Mouse (Mus musculus) bone marrow, adult 2 months (tissue): ENCODE results near the gene Atf7. TPM values are rescaled to one million over a fixed set of nuclear protein-coding genes. Genes with fewer than 3 reads are reported as not detected.
"Not testable (repeated sequence)": the region's sequence is repeated elsewhere in the genome, so short reads cannot be mapped to it uniquely, and the experiment has no call there.

ENCODE experiments used
- H3K27ac ChIP-seq: fragments of 200-500 bp; 2 replicates; pipeline ENCODE4 v1.5.1; 2012; ENCODE audit warnings: low read depth, mild to moderate bottlenecking, control low read depth, inconsistent platforms, low read length; ENCODE audit not compliant: control insufficient read depth, poor library complexity, insufficient read depth
- H3K4me1 ChIP-seq: fragments of 200-500 bp; 2 replicates; pipeline ENCODE4 v1.6.1; 2011; ENCODE audit warnings: low read length; ENCODE audit not compliant: control insufficient read depth, insufficient read depth
- H3K4me3 ChIP-seq: fragments of 200-500 bp; replicated peaks from 2 replicates; pipeline ENCODE3; 2011; ENCODE audit warnings: mild to moderate bottlenecking, low read depth, low read length, control low read depth; ENCODE audit not compliant: control insufficient read depth
- CTCF ChIP-seq: fragments of 200-500 bp; IDR thresholded peaks from 2 replicates; pipeline ENCODE4 v1.5.1; 2011; ENCODE audit warnings: low read length, control low read depth; ENCODE audit not compliant: control insufficient read depth, insufficient read depth
- POLR2A ChIP-seq: fragments of 200-500 bp; IDR thresholded peaks from 2 replicates; pipeline ENCODE4 v1.6.1; 2011; ENCODE audit warnings: low read depth, mild to moderate bottlenecking, control low read depth, low read length, borderline replicate concordance; ENCODE audit not compliant: control insufficient read depth
- WGBS: fragments of 180-500 bp; shearing (Covaris S2); methylation state at CpG from one replicate; pipeline ENCODE4 v1.1.7; 2018; 5-methylcytosine and 5-hydroxymethylcytosine counted together
- polyA plus RNA-seq: library from polyadenylated mRNA; stranded (reverse); fragments of >200 nt; gene quantifications from 2 replicates; pipeline ENCODE4 v1.2.4, GENCODE M21; 2011; ENCODE audit warnings: low replicate concordance; ENCODE audit not compliant: missing spikeins, insufficient read depth, insufficient read length

The Atf7 gene
- polyA plus RNA-seq, 1 experiment, result 45.2 TPM

DNA sequence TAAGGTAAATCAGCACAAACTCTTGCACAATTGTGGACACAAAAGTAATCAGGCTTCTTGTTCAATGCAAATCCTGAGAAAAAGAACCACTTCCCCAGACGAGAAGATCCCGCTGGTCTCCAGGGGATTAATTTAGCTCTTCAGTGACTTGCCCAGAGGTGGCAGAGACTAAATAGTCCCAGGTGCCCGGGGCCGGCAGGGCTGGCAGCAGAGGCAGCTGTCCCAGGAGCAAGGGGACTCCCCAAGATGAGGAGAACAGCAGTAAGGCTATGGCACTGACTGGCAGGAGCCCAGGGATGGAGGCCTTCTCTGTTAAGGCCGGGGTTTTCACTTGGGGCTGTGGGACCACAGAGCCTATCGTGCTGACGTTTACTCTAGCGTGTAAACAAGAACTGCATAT lies 38.6 kb upstream of the Atf7 start:
- 86% methylated on average over 8 of the region's 8 CpGs for WGBS
- Histone ChIP-seq H3K4me1 (no peaks in the 10 kb centered on the region), H3K4me3 (no peak overlapping the region), H3K27ac (no peak overlapping the region)
- no peak for TF ChIP-seq POLR2A
- no peak for TF ChIP-seq CTCF

DNA sequence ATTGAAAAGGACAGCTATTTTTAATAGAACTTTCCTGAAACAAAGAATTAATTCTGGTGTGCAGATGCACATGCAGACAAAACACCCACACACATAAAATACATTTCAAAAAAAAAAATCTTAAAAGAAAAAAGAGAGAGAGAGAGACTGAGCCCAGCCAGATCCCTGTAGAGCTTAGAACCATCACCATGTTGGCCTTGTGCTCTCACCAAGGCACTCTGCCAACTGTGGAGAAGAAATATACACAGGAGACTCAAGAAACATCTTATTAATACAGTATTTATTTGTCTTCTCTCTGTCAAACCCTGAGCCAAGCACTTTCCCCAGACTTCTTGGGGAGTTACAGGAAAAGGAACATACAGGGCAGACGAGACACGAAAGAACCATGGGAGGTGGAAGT lies 37.3 kb upstream of the Atf7 start:
- not testable (repeated sequence) for H3K4me1 ChIP-seq, H3K4me3 ChIP-seq, H3K27ac ChIP-seq
- 58% methylated on average over 2 of the region's 2 CpGs for WGBS

GRCm38 (mm10) chr15:102657926-102658381 lies 32.7 kb upstream of the Atf7 start:
- Histone ChIP-seq H3K27ac (no peak overlapping the region), H3K4me1 (no peaks in the 10 kb centered on the region), H3K4me3 (no peak overlapping the region)
- 82% methylated on average over 3 of the region's 3 CpGs for WGBS
- no peak for TF ChIP-seq POLR2A
- no peak for TF ChIP-seq CTCF

GRCm38 (mm10) chr15:102656658-102657057 lies 31.4 kb upstream of the Atf7 start:
- Histone ChIP-seq H3K4me1 (no peaks in the 10 kb centered on the region), H3K4me3 (no peak overlapping the region), H3K27ac (no peak overlapping the region)
- TF ChIP-seq POLR2A (no peak), CTCF (no peak)
- WGBS, result 51% methylated on average over 4 of the region's 4 CpGs

GRCm38 (mm10) chr15:102651928-102652660 lies 26.8 kb upstream of the Atf7 start:
- not testable (repeated sequence) for H3K4me3 ChIP-seq, H3K4me1 ChIP-seq, H3K27ac ChIP-seq
- 80% methylated on average over 9 of the region's 9 CpGs for WGBS

- no peaks in the 10 kb centered on the region for H3K4me1 ChIP-seq
- no peak for TF ChIP-seq CTCF
- TF ChIP-seq POLR2A, result no peak
- no peak overlapping the region for H3K27ac ChIP-seq
- H3K4me3 ChIP-seq, result no peak overlapping the region
- 71% methylated on average over 3 of the region's 3 CpGs for WGBS
Measured at GRCm38 (mm10) chr15:102651107-102651506, 25.8 kb upstream of the Atf7 start.

DNA sequence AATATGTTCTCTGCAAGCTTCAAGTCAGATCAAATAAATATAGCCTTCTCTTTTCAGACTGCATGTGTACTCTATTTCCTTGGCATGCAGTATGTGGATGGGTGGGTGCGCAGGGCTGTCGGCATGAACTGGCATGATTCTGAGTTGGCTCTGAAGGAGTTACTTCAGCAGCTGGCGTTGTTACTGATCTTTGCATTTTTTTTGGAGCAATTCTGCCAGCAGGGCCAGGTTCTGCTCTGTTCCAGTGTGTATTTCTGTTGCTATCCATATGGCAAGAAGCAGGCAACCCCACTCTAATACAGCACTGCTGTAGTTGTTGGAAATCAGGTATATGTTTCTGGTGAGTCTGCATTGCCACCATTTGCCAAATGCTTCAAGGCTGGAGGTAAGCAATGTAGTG lies 10.6 kb upstream of the Atf7 start:
- TF ChIP-seq CTCF (no peak), POLR2A (no peak)
- Histone ChIP-seq H3K27ac (no peak overlapping the region), H3K4me1 (no peaks in the 10 kb centered on the region), H3K4me3 (no peak overlapping the region)
- 78% methylated on average over 3 of the region's 3 CpGs for WGBS

DNA sequence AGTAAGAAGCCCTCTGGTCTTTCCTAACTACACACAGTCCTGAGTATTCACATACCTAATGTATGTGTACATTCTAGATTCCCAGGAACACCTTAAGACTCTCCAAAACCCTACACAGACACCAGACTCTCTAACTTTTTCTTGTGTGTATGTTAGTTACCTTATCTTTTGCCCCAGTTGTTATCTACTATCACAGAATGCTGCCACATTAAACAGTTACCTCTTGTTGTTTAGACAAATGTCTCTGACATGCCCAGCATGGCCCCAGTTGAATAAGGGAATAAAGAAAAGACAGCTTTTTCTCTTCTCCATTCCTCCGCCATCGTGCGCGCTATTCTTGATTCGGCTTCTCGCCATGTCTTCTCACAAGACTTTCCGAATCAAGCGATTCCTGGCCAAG lies 9.4 kb upstream of the Atf7 start:
- TF ChIP-seq POLR2A (no peak), CTCF (no peak)
- no peak overlapping the region for H3K27ac ChIP-seq
- 91% methylated on average over 8 of the region's 8 CpGs for WGBS

DNA sequence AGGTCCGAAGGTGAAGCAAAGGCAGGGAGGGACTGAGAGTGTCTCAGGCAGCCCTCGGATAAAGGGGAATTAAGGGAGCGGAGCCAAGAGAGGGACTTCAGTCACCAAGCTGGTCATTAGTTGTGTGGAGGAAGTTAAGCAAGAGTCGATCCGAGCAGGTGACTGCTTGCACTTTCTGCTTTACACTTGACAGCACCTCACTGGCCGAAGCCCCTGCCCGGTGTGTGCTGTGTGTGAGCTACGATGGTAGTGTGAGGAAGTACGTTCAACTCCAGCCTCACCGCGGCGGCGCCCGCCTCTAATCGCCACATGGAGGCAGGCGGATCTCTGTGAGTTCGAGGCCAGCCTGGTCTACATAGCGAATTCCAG lies 407 bp upstream of the Atf7 start:
- no peak; the same call in 1 of the 2 replicates for TF ChIP-seq POLR2A
- no peak for TF ChIP-seq CTCF
- H3K4me3 ChIP-seq, result peak overlapping the region; percentile 91
- no peaks in the 10 kb centered on the region; the same call in 1 of the 2 replicates for H3K4me1 ChIP-seq
- H3K27ac ChIP-seq, result peak overlapping the region; percentile 91
- WGBS, result under 1% methylated on average over 18 of the region's 18 CpGs

More for the DNA sequence above, 9.4 kb upstream of the Atf7 start:
- no peaks in the 10 kb centered on the region for H3K4me1 ChIP-seq
- H3K4me3 ChIP-seq, result no peak overlapping the region
